Mouse (Mus musculus) v-Abl transformed pro-B cells (cell line): ENCODE measurements around the gene Cuedc1.
"Not testable (repeated sequence)": the region's sequence is repeated elsewhere in the genome, so short reads cannot be mapped to it uniquely, and the experiment has no call there.

Experiments used
- in situ Hi-C, 2 experiments: fragments of 400-800 bp; cut with MboI; formaldehyde crosslinking; loops; one replicate each; pipeline ENCODE4 v1.15.1; 2025; ENCODE audit not compliant: unreplicated experiment in 2 of 2

The Cuedc1 gene

DNA sequence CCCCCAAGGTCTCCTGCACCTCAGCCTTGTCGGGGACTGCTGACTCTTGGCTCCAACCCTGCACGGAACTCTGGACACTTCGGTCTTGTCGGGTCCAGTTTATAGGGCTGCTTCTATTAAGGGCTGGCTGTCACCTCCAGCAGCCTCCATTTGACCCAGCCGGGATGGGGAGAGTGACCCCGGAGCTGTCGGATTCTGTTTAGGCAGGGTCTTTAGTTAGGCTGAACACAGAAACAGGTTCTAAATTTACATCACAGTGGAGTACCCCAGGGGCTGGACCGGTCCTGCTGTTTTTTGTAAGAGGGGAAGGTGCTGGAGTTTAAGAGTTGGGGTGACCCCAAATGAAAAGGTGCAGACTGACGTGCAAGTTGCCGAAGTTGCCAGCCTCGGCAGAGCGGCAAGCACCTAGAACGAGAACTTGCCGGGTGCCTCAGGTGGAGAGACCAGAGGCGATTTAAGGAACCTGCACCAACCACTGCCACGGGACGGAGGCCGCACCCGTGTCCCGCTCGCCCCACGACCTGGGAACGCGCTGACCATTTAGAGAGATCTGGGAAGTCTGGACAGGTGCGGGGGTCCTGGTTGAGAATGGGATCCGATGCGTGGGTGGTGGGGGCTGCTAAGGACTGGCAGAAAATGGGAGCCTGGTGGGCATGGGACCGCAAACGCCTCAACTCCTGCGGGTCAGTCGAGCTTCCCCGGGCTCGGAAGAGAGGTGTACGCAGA lies 95.4 kb downstream of the Cuedc1 start:
- in situ Hi-C loops, result no loop called here

GRCm38 (mm10) chr11:88193824-88194696 lies 96.2 kb downstream of the Cuedc1 start:
- in situ Hi-C loops, result no loop called here

DNA sequence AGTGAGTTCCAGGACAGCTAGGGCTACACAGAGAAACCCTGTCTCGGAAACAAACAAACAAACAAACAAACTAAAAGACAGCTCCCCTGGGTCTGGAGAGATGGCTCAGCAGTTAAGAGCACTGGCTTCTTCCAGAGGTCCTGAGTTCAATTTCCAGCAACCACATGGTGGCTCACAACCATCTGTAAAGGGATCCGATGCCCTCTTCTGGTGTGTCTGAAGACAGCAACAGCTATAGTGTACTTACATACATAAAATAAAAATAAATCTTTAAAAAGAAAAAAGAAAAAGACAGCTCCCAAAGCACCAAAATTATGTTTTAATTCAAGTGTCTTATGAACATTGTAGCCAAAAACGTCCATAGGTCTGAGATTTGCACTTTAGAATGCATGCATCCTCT lies 97.8 kb downstream of the Cuedc1 start:
- in situ Hi-C loops, result loop anchor here (5.0 kb wide), 4 partner anchors 33 to 228 kb away; no protein-coding TSS in a partner anchor

DNA sequence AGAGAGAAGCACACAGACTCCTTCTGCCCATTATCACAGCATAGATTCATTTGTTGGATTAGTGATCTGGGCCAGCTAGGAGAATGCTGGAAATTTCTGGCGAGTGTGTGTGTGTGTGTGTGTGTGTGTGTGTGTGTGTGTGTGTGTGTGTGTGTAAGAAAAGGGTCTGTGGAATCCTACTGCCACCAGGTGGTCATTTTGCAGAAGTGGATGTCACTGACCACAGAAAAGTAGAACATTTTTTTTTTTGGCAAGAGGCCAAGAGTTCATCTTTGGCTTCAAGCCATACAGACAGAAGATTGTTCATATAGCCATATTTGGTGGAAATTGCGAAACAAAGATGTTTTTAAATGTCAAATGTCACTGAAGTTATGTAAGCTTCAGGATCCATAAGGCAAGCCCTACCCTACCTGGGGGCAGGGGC lies 99.3 kb downstream of the Cuedc1 start:
- in situ Hi-C loops, result loop anchor here (5.0 kb wide), 4 partner anchors 35 to 230 kb away; no protein-coding TSS in a partner anchor

GRCm38 (mm10) chr11:88198223-88198622 lies 100.4 kb downstream of the Cuedc1 start:
- in situ Hi-C loops, result loop anchor here (5.0 kb wide), 4 partner anchors 36 to 231 kb away; no protein-coding TSS in a partner anchor

- in situ Hi-C loops, result no loop called here
Observed at GRCm38 (mm10) chr11:88201172-88201571, 103.3 kb downstream of the Cuedc1 start.

DNA sequence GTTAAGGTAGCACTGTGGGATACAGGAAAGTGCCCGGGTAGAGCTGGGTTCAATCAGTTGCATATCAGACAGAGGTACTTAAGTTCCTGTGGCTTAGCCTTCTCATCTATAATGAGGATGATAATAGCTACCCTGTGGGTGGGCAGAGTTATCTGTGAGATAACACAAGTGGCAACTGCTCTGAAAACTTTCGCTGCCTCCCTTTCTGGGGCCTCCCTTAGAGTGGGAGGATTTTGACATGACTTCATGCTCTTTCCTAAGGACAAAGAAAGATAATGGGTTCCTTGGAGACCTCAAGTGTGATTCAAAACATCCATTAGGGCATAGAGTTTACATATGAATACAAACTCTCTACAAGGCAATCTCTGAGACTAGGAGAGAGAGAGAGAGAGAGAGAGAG lies 104.2 kb downstream of the Cuedc1 start:
- in situ Hi-C loops, result no loop called here

GRCm38 (mm10) chr11:88203712-88204532 lies 106.1 kb downstream of the Cuedc1 start, which contains the start of gene Mrps23:
Mrps23 (plus strand) TSS chr11:88204388.
- in situ Hi-C loops, result no loop called here

GRCm38 (mm10) chr11:88204593-88205368 lies 106.9 kb downstream of the Cuedc1 start:
- in situ Hi-C loops, result no loop called here

DNA sequence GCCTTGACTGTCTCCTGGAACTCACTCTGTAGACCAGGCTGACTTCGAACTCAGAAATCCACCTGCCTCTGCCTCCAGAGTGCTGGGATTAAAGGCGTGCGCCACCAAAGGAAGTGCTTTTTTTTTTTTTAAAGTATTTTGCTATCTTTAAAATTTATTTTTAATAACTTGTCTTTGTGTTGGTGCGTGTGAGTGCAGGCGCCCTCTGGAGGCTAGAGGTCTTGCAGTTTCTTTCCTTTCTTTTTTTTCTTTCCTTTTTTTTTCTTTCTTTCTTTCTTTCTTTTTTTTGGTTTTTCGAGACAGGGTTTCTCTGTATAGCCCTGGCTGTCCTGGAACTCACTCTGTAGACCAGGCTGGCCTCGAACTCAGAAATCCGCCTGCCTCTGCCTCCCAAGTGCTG lies 108.7 kb downstream of the Cuedc1 start:
- in situ Hi-C loops, result not testable (repeated sequence)

DNA sequence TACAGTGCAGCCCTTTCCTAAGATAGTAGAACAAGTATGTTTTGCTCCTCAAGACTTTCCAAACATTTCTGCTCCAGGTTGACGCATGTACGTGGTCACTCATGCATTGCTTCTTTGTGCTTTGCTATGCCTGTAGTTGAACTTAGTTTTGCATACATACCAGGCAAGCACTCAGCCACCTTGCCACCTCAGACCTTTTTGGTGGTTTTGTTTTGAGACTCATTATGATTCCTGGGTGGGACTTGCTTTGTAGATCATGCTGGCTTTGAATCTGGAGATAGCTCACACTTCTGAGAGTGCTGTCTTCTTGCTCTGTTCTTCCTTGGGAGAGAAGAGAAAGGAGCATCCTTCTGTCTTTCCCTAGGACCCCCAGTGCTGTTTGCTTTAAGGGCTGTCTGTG lies 109.8 kb downstream of the Cuedc1 start:
- in situ Hi-C loops, result no loop called here

DNA sequence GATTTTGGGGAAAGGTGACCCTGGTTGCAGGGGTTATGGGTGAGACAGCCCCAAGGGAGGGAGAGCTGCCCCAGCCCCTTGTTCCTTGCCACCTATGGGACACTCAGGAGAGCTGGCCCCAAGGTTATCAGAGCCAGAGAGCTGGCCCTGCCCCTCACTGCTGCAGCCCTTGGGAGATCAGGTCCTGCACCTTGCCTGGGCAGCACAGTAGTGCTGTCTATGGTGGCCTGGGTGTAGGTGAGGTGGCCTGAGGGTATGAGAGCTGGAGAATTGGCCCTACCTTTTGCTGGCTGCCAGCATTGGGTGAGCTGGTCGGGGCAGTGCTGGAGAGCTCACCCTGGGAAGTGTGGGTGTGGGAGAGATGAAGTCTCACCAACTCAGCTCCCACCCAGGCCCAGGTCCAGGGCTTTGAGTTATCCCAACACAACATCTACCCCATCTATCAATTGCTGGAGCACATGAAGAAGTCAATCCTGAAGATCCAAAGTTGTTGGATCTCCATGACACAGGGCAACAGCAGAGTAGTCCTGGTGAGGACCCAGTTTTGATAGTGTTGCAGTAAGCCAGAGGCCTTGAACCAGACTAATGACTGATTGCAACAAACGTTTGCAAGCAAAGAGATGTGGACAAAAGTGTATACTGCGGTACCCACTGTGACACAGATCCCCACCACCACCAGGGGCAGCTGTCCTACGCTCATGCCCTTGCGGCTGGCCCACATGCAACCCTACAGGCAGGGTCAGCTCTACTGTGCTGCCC lies 114.1 kb downstream of the Cuedc1 start:
- in situ Hi-C loops, result loop anchor here (5.0 kb wide), 2 partner anchors 615 to 620 kb away; no protein-coding TSS in a partner anchor

- in situ Hi-C loops, result loop anchor here (5.0 kb wide), 2 partner anchors 614 to 619 kb away; no protein-coding TSS in a partner anchor
Observed at GRCm38 (mm10) chr11:88213757-88214156, 115.9 kb downstream of the Cuedc1 start.

DNA sequence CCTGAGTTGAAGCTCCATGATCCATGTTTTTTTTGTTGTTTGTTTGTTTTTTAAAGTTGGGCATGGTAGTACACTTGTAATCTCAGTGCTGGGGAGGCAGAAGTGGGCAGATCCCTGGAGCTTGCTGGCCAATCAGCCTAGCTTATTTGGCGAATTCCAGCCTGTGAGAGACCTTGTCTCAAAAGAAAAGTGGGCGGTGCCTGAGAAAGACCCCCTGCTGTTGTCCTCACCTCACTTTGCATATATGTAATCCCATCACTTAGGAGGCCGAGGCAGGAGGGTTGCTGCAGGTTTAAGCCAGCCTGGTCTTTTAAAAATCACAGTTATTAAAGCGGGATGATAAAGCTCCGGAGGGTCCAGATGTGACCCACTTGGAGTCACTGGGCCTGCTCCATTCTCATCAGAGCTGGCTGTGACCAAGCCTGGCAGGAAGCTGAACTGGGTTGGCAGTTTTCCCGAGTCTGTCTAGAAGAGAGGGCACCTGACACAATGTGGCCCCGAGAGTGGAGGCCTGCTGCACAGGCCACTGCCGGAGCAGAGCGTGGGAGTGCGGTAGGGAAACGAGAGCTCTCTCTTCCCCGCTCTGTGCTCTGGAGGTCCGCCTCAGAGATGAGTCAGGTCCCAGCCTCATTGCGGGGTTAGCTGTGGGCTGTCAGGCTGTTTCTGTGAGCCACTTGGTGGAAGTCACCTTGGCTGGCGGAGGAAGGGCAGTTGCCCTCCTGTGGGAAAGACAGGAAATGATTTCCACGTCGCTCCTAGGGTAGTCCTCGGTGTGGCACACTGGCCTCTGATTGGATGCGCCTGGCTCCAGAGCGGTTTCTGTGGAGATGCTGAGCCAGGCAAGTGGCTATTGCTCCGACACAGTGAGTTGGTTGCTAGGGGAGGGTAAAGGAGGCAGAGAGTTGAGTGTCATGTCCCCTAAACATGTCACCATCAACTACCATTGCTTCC lies 117.3 kb downstream of the Cuedc1 start:
- in situ Hi-C loops, result loop anchor here (5.0 kb wide), 2 partner anchors 612 to 617 kb away; no protein-coding TSS in a partner anchor

DNA sequence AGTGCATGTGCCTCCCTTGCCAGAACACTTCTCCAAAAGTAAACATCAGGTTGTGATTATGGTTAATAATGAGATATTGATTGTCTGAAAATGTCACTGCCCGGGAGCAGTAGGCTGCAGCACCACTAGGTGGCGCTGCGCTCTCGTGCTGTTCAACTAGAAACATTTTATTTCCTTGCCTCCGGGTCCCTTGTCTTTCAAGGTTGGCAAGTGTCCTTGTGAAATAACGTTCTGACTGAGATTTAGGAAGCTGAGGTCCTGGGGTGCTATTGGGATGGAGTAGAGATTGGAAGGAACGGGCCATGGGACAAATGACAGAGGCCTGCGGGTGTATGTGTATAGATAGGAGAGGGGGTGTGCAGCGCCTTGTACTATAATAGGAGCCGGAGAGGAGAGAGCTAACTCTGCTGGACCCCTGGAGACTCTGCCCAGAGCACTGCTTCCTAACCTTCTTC lies 118.4 kb downstream of the Cuedc1 start:
- in situ Hi-C loops, result no loop called here

- in situ Hi-C loops, result no loop called here
Observed at GRCm38 (mm10) chr11:88218155-88218554, 120.3 kb downstream of the Cuedc1 start.

- in situ Hi-C loops, result no loop called here
Observed at GRCm38 (mm10) chr11:88218586-88218985, 120.7 kb downstream of the Cuedc1 start.
